Mouse (Mus musculus) embryonic facial prominence, embryonic 15.5 days (tissue): ENCODE data around the gene Vkorc1. TPM values are rescaled to one million over a fixed set of nuclear protein-coding genes. Genes with fewer than 3 reads are reported as not detected.

Experiments
- ATAC-seq: fragments of 200-750 bp; cut with Nextera tagmentation; 2 replicates; pipeline ENCODE4 v1.8.0; 2017; ENCODE audit warnings: low read depth, moderate TSS enrichment; ENCODE audit not compliant: insufficient number of reproducible peaks, low FRiP score, low TSS enrichment
- H3K27ac ChIP-seq: fragments of 300-500 bp; sonication (generic); replicated peaks from 2 replicates; pipeline ENCODE4 v1.5.1; 2015; ENCODE audit warnings: mild to moderate bottlenecking, inconsistent platforms
- H3K27me3 ChIP-seq: fragments of 300-500 bp; sonication (generic); 2 replicates; pipeline ENCODE4 v1.6.1; 2015; ENCODE audit warnings: inconsistent platforms
- H3K36me3 ChIP-seq: fragments of 300-500 bp; sonication (generic); 2 replicates; pipeline ENCODE4 v1.6.1; 2015; ENCODE audit warnings: mild to moderate bottlenecking, inconsistent platforms
- H3K4me1 ChIP-seq: fragments of 300-500 bp; sonication (generic); 2 replicates; pipeline ENCODE4 v1.6.1; 2015; ENCODE audit warnings: inconsistent platforms
- H3K4me2 ChIP-seq: fragments of 300-500 bp; sonication (generic); replicated peaks from 2 replicates; pipeline ENCODE4 v1.6.1; 2015; ENCODE audit warnings: mild to moderate bottlenecking, inconsistent platforms
- H3K4me3 ChIP-seq: fragments of 300-500 bp; sonication (generic); replicated peaks from 2 replicates; pipeline ENCODE4 v1.5.1; 2015; ENCODE audit warnings: mild to moderate bottlenecking, inconsistent platforms
- H3K9ac ChIP-seq: fragments of 300-500 bp; sonication (generic); 2 replicates; pipeline ENCODE4 v1.6.1; 2015; ENCODE audit warnings: inconsistent platforms
- H3K9me3 ChIP-seq: fragments of 300-500 bp; sonication (generic); replicated peaks from 2 replicates; pipeline ENCODE4 v1.6.1; 2016; ENCODE audit warnings: inconsistent platforms
- WGBS: fragments of 180-500 bp; shearing (Covaris S2); methylation state at CpG from one replicate; pipeline ENCODE4 v1.1.7; 2015; 5-methylcytosine and 5-hydroxymethylcytosine counted together
- polyA plus RNA-seq: library from polyadenylated mRNA; unstranded; fragments of >200 nt; fragmentation: Nextera tagmentation; extraction: Ambion mirVana; gene quantifications from 2 replicates; pipeline ENCODE4 v1.2.1, GENCODE M21; 2015

Gene Vkorc1
- polyA plus RNA-seq, 1 experiment from 2014 or later: 234 TPM

GRCm38 (mm10) chr7:127929923-127930322 lies 34.5 kb upstream of the Vkorc1 start, which contains the start of gene Prss8:
Gene Prss8 (minus strand): TSS chr7:127930104.
- Histone ChIP-seq H3K4me2 (peak within 1 kb of the TSS; percentile 49), H3K9me3 (no peaks in the 10 kb centered on the region), H3K27ac (peak within 1 kb of the TSS; percentile 45; the same call in 1 of the 2 replicates), H3K4me1 (peaks cover 52% of the 10 kb centered on the region), H3K36me3 (peaks cover 17% of the 10 kb centered on the region), H3K9ac (peak within 1 kb of the TSS; percentile 48), H3K4me3 (peak within 1 kb of the TSS; percentile 42), H3K27me3 (peaks cover 13% of the 10 kb centered on the region)
- ATAC-seq: no peak
- 8% methylated on average over 5 of the region's 6 CpGs for WGBS

- H3K9ac ChIP-seq: no peak overlapping the region
- peaks cover 39% of the 10 kb centered on the region for H3K4me1 ChIP-seq
- peaks cover 13% of the 10 kb centered on the region for H3K27me3 ChIP-seq
- H3K36me3 ChIP-seq: peaks cover 25% of the 10 kb centered on the region
- ATAC-seq: no peak
- no peak overlapping the region for H3K27ac ChIP-seq
- WGBS: 41% methylated on average over 5 of the region's 5 CpGs
- H3K9me3 ChIP-seq: no peaks in the 10 kb centered on the region
- peak overlapping the region; percentile 42 for H3K4me3 ChIP-seq
- peak overlapping the region; percentile 49 for H3K4me2 ChIP-seq
These were observed 33.2 kb upstream of the Vkorc1 start for GRCm38 (mm10) chr7:127928596-127928995.

- Histone ChIP-seq H3K36me3 (peaks cover 33% of the 10 kb centered on the region), H3K27me3 (peaks cover 13% of the 10 kb centered on the region), H3K9ac (no peak overlapping the region), H3K4me1 (peaks cover 34% of the 10 kb centered on the region), H3K27ac (no peak overlapping the region), H3K9me3 (no peaks in the 10 kb centered on the region), H3K4me2 (no peak overlapping the region), H3K4me3 (no peak overlapping the region)
- WGBS: 85% methylated on average over 11 of the region's 11 CpGs
- ATAC-seq: no peak
These were observed 32.3 kb upstream of the Vkorc1 start for GRCm38 (mm10) chr7:127927726-127928125.

GRCm38 (mm10) chr7:127926846-127927245 lies 31.4 kb upstream of the Vkorc1 start:
- Histone ChIP-seq H3K9me3 (no peaks in the 10 kb centered on the region), H3K9ac (no peak overlapping the region), H3K27me3 (peaks cover 13% of the 10 kb centered on the region), H3K4me1 (peaks cover 26% of the 10 kb centered on the region), H3K27ac (no peak overlapping the region), H3K4me2 (no peak overlapping the region), H3K4me3 (no peak overlapping the region), H3K36me3 (peaks cover 42% of the 10 kb centered on the region)
- no peak for ATAC-seq
- 82% methylated on average over 11 of the region's 11 CpGs for WGBS

GRCm38 (mm10) chr7:127926066-127926465 lies 30.6 kb upstream of the Vkorc1 start:
- peaks cover 42% of the 10 kb centered on the region for H3K36me3 ChIP-seq
- H3K27ac ChIP-seq: peak overlapping the region; percentile 68; the same call in 1 of the 2 replicates
- peaks cover 18% of the 10 kb centered on the region for H3K4me1 ChIP-seq
- no peak overlapping the region for H3K4me3 ChIP-seq
- WGBS: 85% methylated on average over 8 of the region's 8 CpGs
- peaks cover 13% of the 10 kb centered on the region for H3K27me3 ChIP-seq
- no peaks in the 10 kb centered on the region for H3K9me3 ChIP-seq
- no peak for ATAC-seq
- H3K4me2 ChIP-seq: no peak overlapping the region
- H3K9ac ChIP-seq: no peak overlapping the region

GRCm38 (mm10) chr7:127925252-127925651 lies 29.8 kb upstream of the Vkorc1 start:
- Histone ChIP-seq H3K27me3 (peaks cover 13% of the 10 kb centered on the region), H3K4me3 (no peak overlapping the region), H3K27ac (peak overlapping the region; percentile 68), H3K9me3 (no peaks in the 10 kb centered on the region), H3K9ac (no peak overlapping the region), H3K4me1 (peaks cover 17% of the 10 kb centered on the region), H3K36me3 (peaks cover 49% of the 10 kb centered on the region), H3K4me2 (no peak overlapping the region)
- WGBS: 54% methylated on average over 5 of the region's 5 CpGs
- ATAC-seq: peak; percentile 70

- Histone ChIP-seq H3K4me3 (no peak overlapping the region), H3K9ac (no peak overlapping the region), H3K27me3 (peaks cover 8% of the 10 kb centered on the region), H3K4me1 (0 out of 2 replicates have a peak, but pooled peaks cover 4% of the 10 kb centered on the region), H3K27ac (no peak overlapping the region; the same call in 1 of the 2 replicates), H3K9me3 (no peaks in the 10 kb centered on the region), H3K4me2 (no peak overlapping the region), H3K36me3 (peaks cover 51% of the 10 kb centered on the region)
- WGBS: 81% methylated on average over 5 of the region's 5 CpGs
- no peak for ATAC-seq
These were observed 28.3 kb upstream of the Vkorc1 start for GRCm38 (mm10) chr7:127923714-127924113.

GRCm38 (mm10) chr7:127922451-127923275 lies 27.2 kb upstream of the Vkorc1 start:
- H3K27ac ChIP-seq: no peak overlapping the region; the same call in 1 of the 2 replicates
- no peak overlapping the region for H3K4me2 ChIP-seq
- H3K4me1 ChIP-seq: 0 out of 2 replicates have a peak, but pooled peaks cover 4% of the 10 kb centered on the region
- no peaks in the 10 kb centered on the region for H3K9me3 ChIP-seq
- WGBS: 75% methylated on average over 6 of the region's 6 CpGs
- H3K27me3 ChIP-seq: peaks cover under 1% of the 10 kb centered on the region; the same call in 1 of the 2 replicates
- ATAC-seq: no peak
- H3K9ac ChIP-seq: no peak overlapping the region
- peaks cover 56% of the 10 kb centered on the region for H3K36me3 ChIP-seq
- H3K4me3 ChIP-seq: no peak overlapping the region

- Histone ChIP-seq H3K9me3 (no peaks in the 10 kb centered on the region), H3K36me3 (peaks cover 65% of the 10 kb centered on the region), H3K27ac (no peak overlapping the region), H3K9ac (no peak overlapping the region), H3K4me1 (0 out of 2 replicates have a peak, but pooled peaks cover 4% of the 10 kb centered on the region), H3K4me3 (no peak overlapping the region), H3K4me2 (no peak overlapping the region), H3K27me3 (no peaks in the 10 kb centered on the region)
- 60% methylated on average over 8 of the region's 8 CpGs for WGBS
- no peak for ATAC-seq
These were observed 26.1 kb upstream of the Vkorc1 start for GRCm38 (mm10) chr7:127921516-127921915.

- peaks cover 67% of the 10 kb centered on the region for H3K36me3 ChIP-seq
- WGBS: 69% methylated on average over 7 of the region's 7 CpGs
These were observed 23.9 kb upstream of the Vkorc1 start for GRCm38 (mm10) chr7:127919290-127919689.

GRCm38 (mm10) chr7:127918203-127918602 lies 22.8 kb upstream of the Vkorc1 start:
- peaks cover 3% of the 10 kb centered on the region for H3K4me1 ChIP-seq
- 45% methylated on average over 3 of the region's 3 CpGs for WGBS
- no peak overlapping the region for H3K27ac ChIP-seq
- no peaks in the 10 kb centered on the region for H3K27me3 ChIP-seq
- H3K4me2 ChIP-seq: no peak overlapping the region
- peaks cover 58% of the 10 kb centered on the region for H3K36me3 ChIP-seq
- H3K9me3 ChIP-seq: no peaks in the 10 kb centered on the region
- no peak overlapping the region for H3K4me3 ChIP-seq
- no peak for ATAC-seq
- H3K9ac ChIP-seq: no peak overlapping the region

More at GRCm38 (mm10) chr7:127919290-127919689, 23.9 kb upstream of the Vkorc1 start:
- no peak overlapping the region for H3K4me3 ChIP-seq
- H3K27ac ChIP-seq: no peak overlapping the region
- no peaks in the 10 kb centered on the region for H3K4me1 ChIP-seq
- no peak overlapping the region for H3K9ac ChIP-seq
- H3K4me2 ChIP-seq: no peak overlapping the region
- no peaks in the 10 kb centered on the region for H3K9me3 ChIP-seq
- no peaks in the 10 kb centered on the region for H3K27me3 ChIP-seq
- ATAC-seq: no peak
